Mouse (Mus musculus): ENCODE measurements at regions not wholly inside any gene's neighbourhood (a gene's known extent, or its start where the extent isn't known, plus 50 kb on each side); places are given as distances from the start of the nearest gene placed in this dataset.

DNA sequence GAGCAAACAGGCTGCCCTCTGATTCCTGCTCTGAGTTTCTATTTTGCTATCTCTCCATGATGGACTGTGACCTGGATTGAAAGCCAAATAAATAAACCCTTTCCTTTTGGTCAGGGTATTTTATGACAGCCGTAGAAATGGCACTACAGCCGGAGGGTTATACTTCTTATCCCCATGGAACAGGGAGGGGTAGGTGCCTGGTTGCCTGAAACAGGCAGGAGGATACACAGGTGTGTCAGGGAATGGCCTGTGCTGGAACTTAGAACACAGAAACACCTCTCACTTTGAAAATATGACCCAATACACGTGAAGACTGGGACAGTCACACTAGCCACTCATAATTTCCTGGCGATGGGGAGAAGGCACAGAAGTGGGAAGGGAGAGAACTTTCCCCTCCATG, 200.1 kb downstream of the Gm7361 start:
- Histone ChIP-seq H3K4me2 (ENCODE audit: low read depth) (no peak overlapping the region), H3ac (ENCODE audit: control insufficient read depth, insufficient read length) (no peak overlapping the region), H3K27me3 (ENCODE audit: control insufficient read depth, insufficient read depth, insufficient read length) (no peaks in the 10 kb centered on the region), H3K36me3 (ENCODE audit: control insufficient read depth, insufficient read depth) (no peaks in the 10 kb centered on the region), H3K4me3 (no peak overlapping the region), H3K79me2 (ENCODE audit: control insufficient read depth, insufficient read depth) (no peaks in the 10 kb centered on the region)
- no peak for TF ChIP-seq USF1 (IDR thresholded peaks at IDR 0.05; ENCODE audit: low read depth)
- TF ChIP-seq TCF3 (IDR thresholded peaks at IDR 0.05; ENCODE audit: insufficient read length, low read depth): no peak
- TF ChIP-seq POLR2AphosphoS2 (IDR thresholded peaks at IDR 0.05; ENCODE audit: insufficient read length, low read depth): no peak
- TF ChIP-seq POLR2A (IDR thresholded peaks at IDR 0.05; ENCODE audit: insufficient read length, low read depth): no peak
- no peak for TF ChIP-seq SRF (IDR thresholded peaks at IDR 0.05; ENCODE audit: control insufficient read depth, insufficient read length, low read depth)
- no peak for TF ChIP-seq E2F4 (IDR thresholded peaks at IDR 0.05; ENCODE audit: insufficient read depth)
- TF ChIP-seq REST (IDR thresholded peaks at IDR 0.05; ENCODE audit: insufficient read depth, insufficient read length): no peak
- TF ChIP-seq CEBPB (IDR thresholded peaks at IDR 0.05; ENCODE audit: insufficient read depth, poor library complexity, severe bottlenecking): no peak

DNA sequence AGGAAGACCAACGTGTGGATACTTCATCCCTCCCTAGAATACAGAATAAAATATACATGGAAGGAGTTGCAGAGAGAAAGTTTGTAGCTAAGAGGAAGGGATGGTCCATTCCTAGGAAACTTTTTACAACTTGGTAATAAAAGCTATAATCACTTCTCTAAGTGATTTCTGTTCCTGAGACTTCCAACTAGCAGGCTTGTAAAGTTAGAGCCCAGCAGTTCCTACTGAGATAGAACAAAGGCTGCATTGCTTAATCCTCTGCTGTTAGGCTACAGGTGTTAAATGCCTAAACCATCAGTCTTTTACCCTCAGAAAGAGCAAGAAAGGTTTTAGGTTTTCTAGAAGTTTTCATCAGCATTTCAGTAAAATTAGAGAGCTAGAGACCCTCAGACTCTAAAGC, 209.2 kb downstream of the Gm7361 start:
- Histone ChIP-seq H3K79me2 (ENCODE audit: control insufficient read depth, insufficient read depth) (no peaks in the 10 kb centered on the region), H3K4me2 (ENCODE audit: low read depth) (no peak overlapping the region), H3ac (ENCODE audit: control insufficient read depth, insufficient read length) (no peak overlapping the region), H3K27me3 (ENCODE audit: control insufficient read depth, insufficient read depth, insufficient read length) (no peaks in the 10 kb centered on the region), H3K4me3 (no peak overlapping the region), H3K36me3 (ENCODE audit: control insufficient read depth, insufficient read depth) (no peaks in the 10 kb centered on the region)
- TF ChIP-seq MAX (IDR thresholded peaks at IDR 0.05; ENCODE audit: low read depth) (no peak), TCF12 (IDR thresholded peaks at IDR 0.05; ENCODE audit: insufficient read depth, poor library complexity, severe bottlenecking) (no peak), E2F4 (IDR thresholded peaks at IDR 0.05; ENCODE audit: insufficient read depth) (no peak), USF1 (IDR thresholded peaks at IDR 0.05; ENCODE audit: low read depth) (no peak), POLR2AphosphoS2 (IDR thresholded peaks at IDR 0.05; ENCODE audit: insufficient read length, low read depth) (no peak), TCF3 (IDR thresholded peaks at IDR 0.05; ENCODE audit: insufficient read length, low read depth) (no peak), SRF (IDR thresholded peaks at IDR 0.05; ENCODE audit: control insufficient read depth, insufficient read length, low read depth) (no peak), REST (IDR thresholded peaks at IDR 0.05; ENCODE audit: insufficient read depth, insufficient read length) (no peak), POLR2A (IDR thresholded peaks at IDR 0.05; ENCODE audit: insufficient read length, low read depth) (no peak)

DNA sequence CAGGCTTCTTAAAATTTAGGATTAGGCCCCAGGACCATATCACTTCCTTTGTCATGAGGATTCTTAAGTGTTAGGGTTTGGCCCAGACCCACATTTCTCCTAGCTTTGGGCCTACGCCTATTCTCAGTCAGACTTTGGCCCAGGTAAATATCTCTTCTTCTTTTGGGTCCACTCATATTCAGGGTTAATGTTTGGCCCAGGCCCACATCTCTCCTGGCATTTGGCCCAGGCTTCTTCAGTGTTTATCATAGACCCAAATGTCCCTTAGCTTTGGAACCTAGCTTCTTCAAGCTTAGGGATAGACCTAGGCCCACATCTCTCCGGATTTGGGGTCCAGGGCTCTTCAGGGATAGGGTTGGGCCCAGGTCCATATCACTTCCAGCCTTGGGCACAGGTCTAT, 228.2 kb downstream of the Gm7361 start:
- Histone ChIP-seq H3K4me2 (ENCODE audit: low read depth) (no peak overlapping the region), H3K36me3 (ENCODE audit: control insufficient read depth, insufficient read depth) (no peaks in the 10 kb centered on the region), H3K79me2 (ENCODE audit: control insufficient read depth, insufficient read depth) (no peaks in the 10 kb centered on the region), H3K4me3 (no peak overlapping the region), H3K27me3 (ENCODE audit: control insufficient read depth, insufficient read depth, insufficient read length) (no peaks in the 10 kb centered on the region), H3ac (ENCODE audit: control insufficient read depth, insufficient read length) (no peak overlapping the region)
- TF ChIP-seq SRF (IDR thresholded peaks at IDR 0.05; ENCODE audit: control insufficient read depth, insufficient read length, low read depth) (no peak), MYOG (IDR thresholded peaks at IDR 0.05; ENCODE audit: control insufficient read depth in 1 of 3, insufficient read depth in 1 of 3, insufficient read length in 2 of 3, low read depth in 2 of 3) (no peak), POLR2AphosphoS2 (IDR thresholded peaks at IDR 0.05; ENCODE audit: insufficient read length, low read depth) (no peak), E2F4 (IDR thresholded peaks at IDR 0.05; ENCODE audit: insufficient read depth) (no peak), TCF3 (IDR thresholded peaks at IDR 0.05; ENCODE audit: insufficient read length, low read depth) (no peak)

DNA sequence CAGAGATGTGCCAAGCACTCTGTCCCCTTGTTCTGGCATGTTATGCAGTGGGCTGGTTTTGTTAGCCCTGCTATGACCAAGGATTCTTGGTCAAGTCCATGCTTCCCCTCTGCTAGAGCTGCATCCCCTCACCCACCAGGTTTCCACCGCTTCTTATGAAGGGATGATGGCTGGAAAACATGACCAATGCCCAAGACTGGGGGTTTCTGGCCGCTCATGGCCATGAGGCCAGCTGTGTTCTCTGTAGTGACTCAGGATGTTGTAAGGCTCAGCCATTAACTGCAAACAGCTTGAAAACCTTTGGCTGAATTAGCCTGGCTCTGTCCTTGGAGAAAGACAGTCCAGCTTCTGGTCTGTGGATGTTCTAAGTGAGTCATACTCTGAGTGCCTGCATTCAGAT, 236.5 kb downstream of the Gm7361 start:
- Histone ChIP-seq H3K4me3 (no peak overlapping the region), H3K79me2 (ENCODE audit: control insufficient read depth, insufficient read depth) (no peaks in the 10 kb centered on the region), H3K27me3 (ENCODE audit: control insufficient read depth, insufficient read depth, insufficient read length) (no peaks in the 10 kb centered on the region), H3ac (ENCODE audit: control insufficient read depth, insufficient read length) (no peak overlapping the region), H3K4me2 (ENCODE audit: low read depth) (no peak overlapping the region), H3K36me3 (ENCODE audit: control insufficient read depth, insufficient read depth) (no peaks in the 10 kb centered on the region)
- TF ChIP-seq MYOG (IDR thresholded peaks at IDR 0.05; ENCODE audit: control insufficient read depth in 1 of 3, insufficient read depth in 1 of 3, insufficient read length in 2 of 3, low read depth in 2 of 3) (no peak), E2F4 (IDR thresholded peaks at IDR 0.05; ENCODE audit: insufficient read depth) (no peak), SRF (IDR thresholded peaks at IDR 0.05; ENCODE audit: control insufficient read depth, insufficient read length, low read depth) (no peak), USF1 (IDR thresholded peaks at IDR 0.05; ENCODE audit: low read depth) (no peak), POLR2AphosphoS2 (IDR thresholded peaks at IDR 0.05; ENCODE audit: insufficient read length, low read depth) (no peak), CEBPB (IDR thresholded peaks at IDR 0.05; ENCODE audit: insufficient read depth, poor library complexity, severe bottlenecking) (no peak), TCF3 (IDR thresholded peaks at IDR 0.05; ENCODE audit: insufficient read length, low read depth) (no peak), REST (IDR thresholded peaks at IDR 0.05; ENCODE audit: insufficient read depth, insufficient read length) (no peak), POLR2A (IDR thresholded peaks at IDR 0.05; ENCODE audit: insufficient read length, low read depth) (no peak), MYOD1 (IDR thresholded peaks at IDR 0.05; ENCODE audit: control insufficient read depth in 1 of 3, insufficient read length in 2 of 3, low read depth in 2 of 3) (no peak), MAX (IDR thresholded peaks at IDR 0.05; ENCODE audit: low read depth) (no peak), TCF12 (IDR thresholded peaks at IDR 0.05; ENCODE audit: insufficient read depth, poor library complexity, severe bottlenecking) (no peak)

DNA sequence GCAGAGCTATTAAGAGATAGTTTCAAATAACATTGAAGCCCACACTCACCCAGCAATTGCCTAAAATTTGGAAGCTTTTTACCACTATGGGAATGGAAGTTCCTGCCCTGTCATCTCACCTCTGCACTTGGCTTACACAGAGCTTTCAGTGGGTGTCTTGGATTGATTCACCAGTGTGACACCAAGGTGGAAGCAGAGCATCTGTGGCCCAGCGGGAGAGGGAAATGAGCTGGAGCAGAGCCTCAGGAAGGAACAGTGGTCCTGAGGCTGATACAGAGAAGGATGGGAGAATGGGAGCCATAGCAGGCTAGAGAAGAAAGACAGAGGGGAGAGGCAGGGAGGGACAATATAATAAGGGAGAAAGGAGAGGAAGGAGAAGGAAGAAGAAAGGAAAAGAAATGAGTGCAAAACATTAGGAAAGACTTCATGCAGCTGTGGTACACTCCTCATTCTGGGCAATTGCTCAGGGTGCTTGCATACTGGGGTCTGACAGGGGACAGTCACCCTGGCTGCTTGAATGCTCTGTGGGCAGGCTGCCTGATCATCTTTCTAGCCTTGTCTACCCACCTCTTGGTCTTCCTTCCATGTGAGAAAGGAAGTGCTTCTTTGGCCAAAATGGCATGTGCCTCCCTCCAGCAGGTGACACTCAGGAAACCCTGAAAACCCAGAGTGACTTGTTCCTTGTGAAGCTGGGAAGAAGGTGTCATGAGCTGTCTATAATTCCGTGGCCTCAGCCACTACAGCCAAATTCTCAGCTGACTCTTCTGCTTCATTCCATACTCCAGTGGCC, 240.3 kb downstream of the Gm7361 start:
- Histone ChIP-seq H3K36me3 (ENCODE audit: control insufficient read depth, insufficient read depth) (no peaks in the 10 kb centered on the region), H3K4me3 (no peak overlapping the region), H3ac (ENCODE audit: control insufficient read depth, insufficient read length) (no peak overlapping the region), H3K4me2 (ENCODE audit: low read depth) (no peak overlapping the region), H3K27me3 (ENCODE audit: control insufficient read depth, insufficient read depth, insufficient read length) (no peaks in the 10 kb centered on the region), H3K79me2 (ENCODE audit: control insufficient read depth, insufficient read depth) (no peaks in the 10 kb centered on the region)
- TF ChIP-seq USF1 (IDR thresholded peaks at IDR 0.05; ENCODE audit: low read depth): no peak
- no peak for TF ChIP-seq TCF12 (IDR thresholded peaks at IDR 0.05; ENCODE audit: insufficient read depth, poor library complexity, severe bottlenecking)
- no peak for TF ChIP-seq TCF3 (IDR thresholded peaks at IDR 0.05; ENCODE audit: insufficient read length, low read depth)
- TF ChIP-seq POLR2AphosphoS2 (IDR thresholded peaks at IDR 0.05; ENCODE audit: insufficient read length, low read depth): no peak
- TF ChIP-seq MYOD1 (IDR thresholded peaks at IDR 0.05; ENCODE audit: control insufficient read depth in 1 of 3, insufficient read length in 2 of 3, low read depth in 2 of 3): no peak
- no peak for TF ChIP-seq MYOG (IDR thresholded peaks at IDR 0.05; ENCODE audit: control insufficient read depth in 1 of 3, insufficient read depth in 1 of 3, insufficient read length in 2 of 3, low read depth in 2 of 3)
- TF ChIP-seq POLR2A (IDR thresholded peaks at IDR 0.05; ENCODE audit: insufficient read length, low read depth): no peak
- TF ChIP-seq SRF (IDR thresholded peaks at IDR 0.05; ENCODE audit: control insufficient read depth, insufficient read length, low read depth): no peak
- TF ChIP-seq MAX (IDR thresholded peaks at IDR 0.05; ENCODE audit: low read depth): no peak
- TF ChIP-seq CEBPB (IDR thresholded peaks at IDR 0.05; ENCODE audit: insufficient read depth, poor library complexity, severe bottlenecking): no peak
- no peak for TF ChIP-seq E2F4 (IDR thresholded peaks at IDR 0.05; ENCODE audit: insufficient read depth)
- TF ChIP-seq REST (IDR thresholded peaks at IDR 0.05; ENCODE audit: insufficient read depth, insufficient read length): no peak

All from myocyte (in vitro differentiated cells).